Mouse (Mus musculus) liver, embryonic 16.5 days (tissue): ENCODE data around the gene Scn2b. TPM values are rescaled to one million over a fixed set of nuclear protein-coding genes. Genes with fewer than 3 reads are reported as not detected.

Source experiments
- ATAC-seq: fragments of 200-750 bp; cut with Nextera tagmentation; 2 replicates; pipeline ENCODE4 v1.8.0; 2017; ENCODE audit warnings: low read depth, mild to moderate bottlenecking, moderate number of reproducible peaks, moderate library complexity
- H3K27ac ChIP-seq: fragments of 300-500 bp; sonication (generic); 2 replicates; pipeline ENCODE4 v1.5.1; 2014; ENCODE audit warnings: mild to moderate bottlenecking, low read length
- H3K27me3 ChIP-seq: fragments of 300-500 bp; sonication (generic); 2 replicates; pipeline ENCODE4 v1.6.1; 2014; ENCODE audit warnings: low read depth, low read length, mixed read lengths; ENCODE audit not compliant: control insufficient read depth, insufficient read depth
- H3K36me3 ChIP-seq: fragments of 300-500 bp; sonication (generic); 2 replicates; pipeline ENCODE4 v1.6.1; 2014; ENCODE audit warnings: mild to moderate bottlenecking; ENCODE audit not compliant: control insufficient read depth, insufficient read depth
- H3K4me1 ChIP-seq: fragments of 300-500 bp; sonication (generic); 2 replicates; pipeline ENCODE4 v1.6.1; 2014; ENCODE audit warnings: low read depth, low read length, mixed read lengths; ENCODE audit not compliant: control insufficient read depth
- H3K4me2 ChIP-seq: fragments of 300-500 bp; sonication (generic); 2 replicates; pipeline ENCODE4 v1.6.1; 2014; ENCODE audit warnings: low read depth, low read length, mixed read lengths
- H3K4me3 ChIP-seq: fragments of 300-500 bp; sonication (generic); 2 replicates; pipeline ENCODE4 v1.5.1; 2014; ENCODE audit warnings: low read depth, mild to moderate bottlenecking, low read length
- H3K9ac ChIP-seq: fragments of 300-500 bp; sonication (generic); 2 replicates; pipeline ENCODE4 v1.6.1; 2014; ENCODE audit warnings: low read depth, low read length
- H3K9me3 ChIP-seq: fragments of 300-500 bp; sonication (generic); replicated peaks from 2 replicates; pipeline ENCODE4 v1.6.1; 2016; ENCODE audit warnings: low read length; ENCODE audit not compliant: control insufficient read depth
- WGBS: fragments of 180-500 bp; shearing (Covaris S2); extraction: QIAGEN DNeasy Blood & Tissue Kit; methylation state at CpG from one replicate; pipeline ENCODE4 v1.1.7; 2014; ENCODE audit not compliant: insufficient replicate concordance; 5-methylcytosine and 5-hydroxymethylcytosine counted together
- polyA plus RNA-seq: library from polyadenylated mRNA; unstranded; fragments of >200 nt; fragmentation: Nextera tagmentation; extraction: Ambion mirVana; gene quantifications from 2 replicates; pipeline ENCODE4 v1.2.1, GENCODE M21; 2015

The Scn2b gene
- 0.20 TPM in 2 replicates for polyA plus RNA-seq

DNA sequence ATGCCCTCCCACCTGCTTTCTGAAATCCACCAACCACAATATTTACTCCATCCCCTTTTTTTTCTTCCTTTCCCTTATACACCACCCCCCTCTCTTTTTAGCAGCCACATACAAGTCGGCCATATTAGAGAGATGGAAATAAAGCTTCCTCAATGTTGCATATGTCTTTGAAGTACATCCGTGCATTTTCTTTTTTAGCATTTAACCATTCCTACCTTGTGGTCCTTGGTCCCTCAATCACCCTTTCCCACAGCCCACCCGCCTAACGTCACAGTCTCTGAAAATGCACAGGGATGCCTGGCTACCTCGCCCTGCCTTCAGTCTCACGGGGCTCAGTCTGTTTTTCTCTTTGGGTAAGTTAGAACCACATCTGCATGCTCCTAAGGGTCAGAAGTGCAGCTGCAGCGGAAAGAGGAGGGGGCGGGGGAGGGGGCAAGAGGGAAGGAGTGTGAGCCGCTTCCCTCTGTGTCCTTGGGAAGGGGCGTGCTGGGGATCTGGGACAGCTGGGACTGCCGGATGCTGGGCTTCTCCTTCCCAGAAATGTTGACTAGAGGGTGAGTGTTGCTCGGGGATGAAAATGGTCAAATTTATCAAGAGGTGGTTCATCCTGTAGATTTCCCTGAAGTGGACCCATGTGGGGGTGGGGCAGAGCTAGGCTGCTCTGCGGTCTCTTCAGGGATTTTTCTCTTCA lies at the start of gene Scn2b:
Scn2b (plus strand) TSS at position 42 of the 691 bp plus-strand sequence.
- no peaks in the 10 kb centered on the region for H3K9me3 ChIP-seq
- peak within 1 kb of the TSS; percentile 20 for H3K4me3 ChIP-seq
- 0 out of 2 replicates have a peak within 1 kb of the TSS, but pooled peaks have one; percentile 8 for H3K4me2 ChIP-seq
- H3K9ac ChIP-seq: no peak within 1 kb of the TSS
- no peaks in the 10 kb centered on the region for H3K36me3 ChIP-seq
- peaks cover 21% of the 10 kb centered on the region for H3K27me3 ChIP-seq
- H3K4me1 ChIP-seq: 0 out of 2 replicates have a peak, but pooled peaks cover 2% of the 10 kb centered on the region
- 2% methylated on average over 13 of the region's 13 CpGs for WGBS
- no peak for ATAC-seq
- H3K27ac ChIP-seq: no peak within 1 kb of the TSS

DNA sequence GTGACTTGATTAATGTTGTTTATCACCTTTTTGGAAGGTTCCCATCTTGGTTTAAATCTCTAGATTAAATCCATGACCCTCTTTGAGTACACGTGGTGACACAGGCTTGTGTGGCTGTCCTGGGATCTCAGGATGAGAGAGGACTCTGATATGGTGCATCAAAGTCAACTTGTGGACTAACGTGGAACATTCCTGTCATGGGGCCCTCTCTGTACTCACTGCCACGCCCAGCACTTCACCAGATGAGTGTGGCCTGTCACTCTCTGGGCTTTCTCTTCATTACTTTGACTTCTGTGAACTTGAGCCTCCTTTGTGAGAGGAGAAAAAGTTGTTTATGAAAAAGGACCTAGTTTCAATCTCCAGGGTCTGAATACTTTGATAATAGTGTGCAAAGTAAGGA lies 45.8 kb upstream of the Scn2b start:
- Histone ChIP-seq H3K27ac (no peak overlapping the region), H3K36me3 (no peaks in the 10 kb centered on the region), H3K27me3 (no peaks in the 10 kb centered on the region), H3K9me3 (no peaks in the 10 kb centered on the region), H3K4me3 (no peak overlapping the region), H3K4me2 (no peak overlapping the region), H3K9ac (no peak overlapping the region), H3K4me1 (no peaks in the 10 kb centered on the region)
- 31% methylated on average over 3 of the region's 3 CpGs for WGBS
- no peak for ATAC-seq

DNA sequence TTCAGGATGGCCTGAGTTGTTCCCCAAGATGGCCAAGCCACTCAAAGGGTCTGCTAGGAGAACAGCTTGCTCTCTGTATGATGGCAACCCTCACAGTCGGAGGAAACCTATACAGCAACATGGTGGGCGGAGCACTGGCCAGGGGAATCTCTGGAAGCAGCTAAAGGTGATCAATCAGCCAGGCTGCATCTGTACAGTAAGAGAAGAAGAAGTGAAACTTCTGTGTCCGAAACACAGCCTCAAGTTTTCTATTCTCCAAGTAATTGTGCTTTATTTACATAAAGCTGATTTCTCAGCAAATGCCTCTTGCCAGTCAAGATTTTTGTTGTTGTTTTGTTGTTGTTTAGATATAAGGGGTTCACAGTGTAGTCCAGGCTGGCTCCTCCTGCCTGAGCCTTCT lies 39.7 kb upstream of the Scn2b start:
- Histone ChIP-seq H3K4me2 (no peak overlapping the region), H3K27ac (no peak overlapping the region), H3K9me3 (no peaks in the 10 kb centered on the region), H3K36me3 (no peaks in the 10 kb centered on the region), H3K4me3 (no peak overlapping the region), H3K9ac (no peak overlapping the region), H3K4me1 (no peaks in the 10 kb centered on the region), H3K27me3 (no peaks in the 10 kb centered on the region; the same call in 1 of the 2 replicates)
- ATAC-seq: no peak
- WGBS: 28% methylated on average over 3 of the region's 3 CpGs

DNA sequence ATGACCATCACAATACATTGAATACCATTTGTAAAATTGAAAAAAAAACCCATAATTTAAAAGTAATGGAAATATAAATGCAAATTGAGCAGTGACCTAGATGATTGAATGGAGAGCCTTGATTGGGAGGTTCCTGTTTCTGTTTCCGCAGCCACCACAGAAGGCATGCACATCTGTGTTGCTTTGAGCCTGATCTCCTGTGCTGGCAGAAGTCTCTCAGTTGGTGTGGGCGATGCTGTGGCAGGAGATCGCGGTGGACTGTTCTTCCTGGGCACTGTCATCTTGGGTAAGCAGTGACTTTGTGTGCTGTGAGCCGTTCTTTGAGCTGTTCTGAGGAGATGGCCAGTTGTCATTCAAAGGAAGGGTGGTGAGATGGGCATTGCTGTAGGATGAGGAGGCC lies 38.6 kb upstream of the Scn2b start, which contains the start of gene Jaml:
Jaml (plus strand) TSS at position 173 of the 400 bp plus-strand sequence.
- Histone ChIP-seq H3K4me2 (no peak within 1 kb of the TSS), H3K36me3 (no peaks in the 10 kb centered on the region), H3K9ac (no peak within 1 kb of the TSS), H3K4me3 (no peak within 1 kb of the TSS), H3K9me3 (no peaks in the 10 kb centered on the region), H3K27ac (no peak within 1 kb of the TSS), H3K4me1 (no peaks in the 10 kb centered on the region), H3K27me3 (no peaks in the 10 kb centered on the region; the same call in 1 of the 2 replicates)
- no peak for ATAC-seq
- 36% methylated on average over 5 of the region's 5 CpGs for WGBS

DNA sequence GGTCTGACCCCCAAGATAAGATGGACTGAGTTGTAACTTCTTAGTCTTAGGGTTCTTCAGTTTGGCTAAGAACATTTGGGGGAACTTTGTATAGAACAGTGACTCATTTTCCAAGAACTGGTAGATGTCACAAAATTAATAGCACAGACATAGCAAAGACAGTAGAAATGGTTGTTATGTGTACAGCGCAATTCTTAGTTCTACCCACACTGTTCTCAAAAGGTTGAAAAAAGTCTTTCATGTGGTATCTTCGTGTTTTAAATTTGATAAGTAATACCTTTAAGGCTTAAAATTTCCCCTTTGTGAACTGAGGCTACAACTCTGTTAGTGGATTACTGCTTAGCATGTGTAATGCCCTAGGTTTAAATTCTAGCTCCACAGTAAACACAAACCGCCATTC lies 34.5 kb upstream of the Scn2b start:
- Histone ChIP-seq H3K36me3 (no peaks in the 10 kb centered on the region), H3K9me3 (no peaks in the 10 kb centered on the region), H3K4me2 (no peak overlapping the region), H3K4me1 (no peaks in the 10 kb centered on the region; the same call in 1 of the 2 replicates), H3K27me3 (no peaks in the 10 kb centered on the region; the same call in 1 of the 2 replicates), H3K9ac (no peak overlapping the region), H3K4me3 (no peak overlapping the region), H3K27ac (no peak overlapping the region)
- no peak for ATAC-seq
- 71% methylated on average over 3 of the region's 3 CpGs for WGBS

DNA sequence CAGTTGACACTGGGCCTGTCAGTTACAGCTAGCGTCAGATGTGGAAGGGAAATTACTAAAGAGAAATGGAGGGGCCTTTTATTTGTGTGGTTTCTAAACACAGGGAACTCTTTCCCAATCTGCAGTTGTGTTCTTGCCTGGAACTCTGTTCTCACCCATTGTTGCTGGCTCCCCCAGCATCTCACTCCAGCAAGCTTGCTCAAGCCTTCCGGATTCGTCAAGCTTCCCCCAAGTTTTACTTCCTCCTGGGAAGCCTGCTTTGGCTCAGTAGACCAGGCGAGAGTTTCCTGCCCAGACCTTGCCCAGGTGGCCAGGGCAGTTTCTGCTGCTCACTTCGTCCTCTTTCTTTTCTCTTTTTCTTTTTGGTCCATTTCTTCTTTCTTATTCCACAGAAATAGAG lies 33.0 kb upstream of the Scn2b start:
- no peaks in the 10 kb centered on the region; the same call in 1 of the 2 replicates for H3K27me3 ChIP-seq
- H3K4me2 ChIP-seq: no peak overlapping the region
- H3K27ac ChIP-seq: no peak overlapping the region
- 24% methylated on average over 5 of the region's 5 CpGs for WGBS
- no peak overlapping the region for H3K4me3 ChIP-seq
- H3K9me3 ChIP-seq: no peaks in the 10 kb centered on the region
- no peaks in the 10 kb centered on the region; the same call in 1 of the 2 replicates for H3K4me1 ChIP-seq
- ATAC-seq: no peak
- no peak overlapping the region for H3K9ac ChIP-seq
- H3K36me3 ChIP-seq: no peaks in the 10 kb centered on the region

DNA sequence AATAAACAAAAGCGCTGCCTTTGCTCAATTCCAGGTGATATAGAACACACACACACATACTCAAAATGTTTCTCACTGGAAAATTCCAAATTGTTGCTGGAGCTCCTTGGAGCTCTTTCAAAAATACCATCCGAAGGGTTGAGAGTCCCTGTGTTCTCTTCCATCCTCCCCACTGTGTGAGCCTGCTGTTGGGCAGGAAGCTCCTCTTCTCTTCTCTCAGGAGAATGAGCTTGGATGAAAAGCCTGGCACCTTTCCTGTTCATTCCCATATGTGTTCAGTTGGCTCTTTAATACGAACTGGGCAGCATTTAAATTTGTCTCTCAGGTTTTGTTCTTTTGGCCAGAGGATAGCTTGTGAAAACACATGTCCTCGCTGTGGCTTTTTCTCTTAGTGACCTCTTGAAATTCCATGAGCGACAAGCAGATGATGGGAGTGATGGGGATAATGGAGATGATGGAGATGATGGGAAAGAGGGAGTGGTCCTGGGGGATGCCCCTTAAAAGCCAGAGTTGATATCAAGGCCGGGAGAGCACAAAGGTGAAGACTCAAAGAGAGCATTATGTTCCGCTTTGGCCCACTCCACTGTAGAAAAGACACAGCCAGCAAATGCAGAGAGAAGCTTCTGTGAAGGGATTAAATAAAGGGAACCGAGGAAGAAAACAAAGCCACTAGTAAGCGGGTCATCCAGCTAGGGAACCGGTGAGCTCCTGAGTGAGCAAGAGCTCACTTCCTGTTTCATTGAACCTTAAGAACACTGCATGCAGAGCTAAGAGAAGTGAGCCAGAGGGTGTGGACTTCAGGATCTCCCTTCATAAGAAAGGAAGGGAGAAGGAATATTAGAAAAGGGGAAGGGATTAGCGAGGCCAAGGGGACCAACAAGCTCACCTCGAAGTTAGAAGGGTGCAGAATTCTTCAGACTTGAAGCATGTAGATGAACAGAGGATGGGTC lies 31.6 kb upstream of the Scn2b start:
- Histone ChIP-seq H3K4me2 (no peak overlapping the region), H3K9ac (no peak overlapping the region), H3K36me3 (no peaks in the 10 kb centered on the region), H3K4me3 (no peak overlapping the region), H3K9me3 (no peaks in the 10 kb centered on the region), H3K27me3 (no peaks in the 10 kb centered on the region; the same call in 1 of the 2 replicates), H3K27ac (no peak overlapping the region), H3K4me1 (no peaks in the 10 kb centered on the region; the same call in 1 of the 2 replicates)
- no peak for ATAC-seq
- WGBS: 53% methylated on average over 12 of the region's 12 CpGs

DNA sequence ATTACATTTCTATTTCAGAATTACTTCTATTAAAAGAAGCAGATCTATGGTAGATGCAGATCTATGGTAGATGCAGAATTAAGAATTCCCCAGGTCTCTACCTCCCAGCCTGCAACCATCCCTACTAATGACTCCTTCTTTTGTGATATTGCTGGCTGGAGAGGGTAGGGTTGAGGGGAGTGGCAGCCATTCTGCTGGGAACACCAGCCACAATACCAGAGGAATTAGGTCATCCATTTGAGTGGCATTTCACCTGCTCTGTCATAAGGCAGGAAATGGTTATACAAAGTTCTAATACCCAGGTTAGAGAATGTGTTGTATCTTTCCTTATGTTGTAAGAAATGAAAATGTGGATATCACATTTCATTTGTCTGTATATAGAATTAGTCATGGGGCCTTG lies 29.5 kb upstream of the Scn2b start:
- Histone ChIP-seq H3K4me1 (no peaks in the 10 kb centered on the region; the same call in 1 of the 2 replicates), H3K27me3 (no peaks in the 10 kb centered on the region), H3K4me2 (no peak overlapping the region), H3K4me3 (no peak overlapping the region), H3K9ac (no peak overlapping the region), H3K27ac (no peak overlapping the region), H3K36me3 (no peaks in the 10 kb centered on the region), H3K9me3 (no peaks in the 10 kb centered on the region)
- ATAC-seq: no peak

DNA sequence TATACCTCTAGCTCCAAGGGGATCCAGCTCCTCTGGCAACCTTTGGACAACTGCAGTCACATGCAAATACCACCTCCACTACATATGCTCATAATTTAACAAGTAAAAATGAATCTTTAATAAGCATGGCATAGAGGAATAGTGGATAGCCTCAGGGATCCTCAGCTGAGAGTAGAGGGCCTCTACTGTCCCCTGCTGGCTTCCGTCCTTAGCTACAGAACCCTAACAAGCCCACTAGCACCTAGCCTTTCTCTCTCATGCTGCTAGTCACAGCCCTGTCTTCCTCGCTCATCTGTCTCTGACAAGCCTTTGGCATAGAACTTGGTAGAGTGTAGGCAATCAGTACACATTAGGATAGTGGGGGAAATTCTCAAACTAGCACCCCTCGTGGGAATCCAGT lies 26.8 kb upstream of the Scn2b start:
- Histone ChIP-seq H3K36me3 (no peaks in the 10 kb centered on the region), H3K4me1 (no peaks in the 10 kb centered on the region), H3K27ac (no peak overlapping the region), H3K9me3 (no peaks in the 10 kb centered on the region), H3K4me2 (no peak overlapping the region), H3K9ac (no peak overlapping the region), H3K27me3 (no peaks in the 10 kb centered on the region), H3K4me3 (no peak overlapping the region)
- 56% methylated on average over 3 of the region's 3 CpGs for WGBS
- no peak for ATAC-seq
